Mouse (Mus musculus) adrenal gland, adult 2 months (tissue): ENCODE data around the gene Lrrc8d. TPM values are rescaled to one million over a fixed set of nuclear protein-coding genes. Genes with fewer than 3 reads are reported as not detected.
"Not testable (repeated sequence)": the region's sequence is repeated elsewhere in the genome, so short reads cannot be mapped to it uniquely, and the experiment has no call there.

ENCODE experiments used
- DNase-seq: peaks from one replicate; pipeline ENCODE4 v3.0.0; 2021
- polyA plus RNA-seq: library from polyadenylated mRNA; depleted of rRNA; stranded (reverse); fragments of >200 nt; gene quantifications from 2 replicates; pipeline ENCODE4 v1.2.3, GENCODE M21; 2012
- total RNA-seq, 2 experiments: library from RNA; stranded (reverse); gene quantifications; 2 replicates each; pipeline ENCODE4 v1.2.3; 2021

Lrrc8d gene
- total and polyA plus RNA-seq, 3 experiments, result 31.8 to 127 (median 105) TPM

DNA sequence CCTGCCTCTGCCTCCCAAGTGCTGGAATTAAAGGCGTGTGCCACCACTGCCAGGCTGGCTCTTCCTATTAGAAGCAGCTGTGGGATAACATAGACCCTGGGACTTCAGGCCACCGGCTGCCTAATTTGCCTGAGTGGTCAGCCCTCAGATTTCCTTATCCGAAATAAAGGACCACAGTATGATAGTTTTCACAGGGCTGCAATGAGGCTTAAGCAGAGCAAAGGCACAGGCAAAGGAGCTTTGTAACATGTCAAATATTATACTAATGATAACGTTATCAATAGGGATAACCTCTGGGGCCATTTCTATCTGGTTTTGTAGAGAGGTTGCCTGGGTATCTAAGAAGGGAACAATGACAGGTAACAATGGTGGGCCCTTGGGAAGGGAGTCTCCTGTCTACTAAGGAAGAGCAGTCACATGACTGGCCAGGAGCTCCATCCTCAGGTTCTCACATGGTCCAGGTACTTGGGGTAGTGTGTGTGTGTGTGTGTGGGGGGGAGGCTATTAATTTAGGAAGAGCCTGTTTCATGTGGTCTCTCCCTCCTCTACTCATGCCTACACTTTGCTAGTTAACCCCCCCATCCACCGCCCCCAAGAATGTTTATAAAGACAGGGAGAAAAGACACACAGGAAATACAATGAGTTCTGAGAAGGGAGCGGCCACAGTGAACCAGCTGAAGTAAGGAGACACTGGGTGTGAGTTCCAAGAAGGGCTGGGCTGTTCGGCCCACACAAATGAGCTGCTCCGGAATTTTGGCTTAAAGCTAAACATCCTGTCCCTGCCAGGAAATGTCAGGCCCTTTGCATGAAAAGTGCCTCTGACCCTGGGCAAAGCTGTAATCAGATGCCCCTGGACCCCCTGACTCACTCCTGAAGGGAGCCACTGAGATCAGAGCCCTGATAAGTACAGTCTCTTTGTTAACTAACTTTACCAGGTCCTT, 159.3 kb downstream of the Lrrc8d start:
- DNase-seq, result peak; percentile 73

DNA sequence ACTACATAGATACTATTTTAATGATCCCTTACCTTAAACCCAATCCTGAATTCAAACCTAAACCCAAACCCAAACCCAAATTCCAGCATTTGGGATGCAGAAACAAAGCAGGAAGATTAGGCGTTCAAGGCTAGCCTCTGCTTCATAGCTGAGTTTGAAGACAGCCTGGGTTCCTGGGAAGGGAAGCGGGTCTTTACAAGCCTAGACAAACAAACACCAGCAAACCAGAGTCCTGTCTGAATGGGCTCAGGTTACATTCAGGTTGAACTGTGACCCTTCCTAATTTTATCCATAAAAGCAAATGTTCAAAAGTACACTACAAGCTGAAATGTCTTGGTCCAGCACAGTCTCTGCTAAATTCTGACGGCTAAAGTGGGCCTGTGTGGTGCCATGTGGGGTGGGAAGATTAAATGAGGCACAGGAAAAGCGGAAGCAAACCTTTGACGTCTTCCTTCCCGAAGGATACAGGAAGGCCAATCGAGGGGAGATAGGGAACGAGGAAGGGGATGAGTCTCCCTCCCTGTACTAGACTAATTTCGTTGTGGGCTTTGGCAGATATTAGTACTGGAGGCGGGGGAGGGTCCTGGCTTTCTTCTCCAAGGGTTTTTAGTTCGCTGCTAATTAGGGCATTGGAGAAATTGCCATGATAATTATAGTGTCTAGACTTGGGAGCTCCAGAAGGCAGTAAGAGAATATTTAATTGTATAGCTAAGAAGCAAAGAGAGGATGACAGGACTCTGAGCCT, 160.1 kb downstream of the Lrrc8d start:
- DNase-seq, result no peak

DNA sequence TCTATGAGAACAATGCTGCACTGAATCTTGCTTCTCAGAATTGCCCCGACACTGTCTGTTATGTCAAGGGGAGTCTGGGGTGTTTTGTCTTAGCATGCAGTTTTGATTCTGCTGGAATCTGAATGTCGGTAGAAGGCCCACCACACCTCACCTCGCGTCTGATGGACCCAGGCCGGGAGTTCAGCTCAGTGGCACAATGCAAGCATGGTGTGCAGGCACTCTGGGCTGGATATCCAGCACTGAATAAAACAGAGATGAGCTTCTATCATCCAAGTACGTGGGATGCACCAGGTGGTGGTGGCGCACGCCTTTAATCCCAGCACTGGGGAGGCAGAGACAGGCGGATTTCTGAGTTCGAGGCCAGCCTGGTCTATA, 160.7 kb downstream of the Lrrc8d start:
- no peak for DNase-seq

DNA sequence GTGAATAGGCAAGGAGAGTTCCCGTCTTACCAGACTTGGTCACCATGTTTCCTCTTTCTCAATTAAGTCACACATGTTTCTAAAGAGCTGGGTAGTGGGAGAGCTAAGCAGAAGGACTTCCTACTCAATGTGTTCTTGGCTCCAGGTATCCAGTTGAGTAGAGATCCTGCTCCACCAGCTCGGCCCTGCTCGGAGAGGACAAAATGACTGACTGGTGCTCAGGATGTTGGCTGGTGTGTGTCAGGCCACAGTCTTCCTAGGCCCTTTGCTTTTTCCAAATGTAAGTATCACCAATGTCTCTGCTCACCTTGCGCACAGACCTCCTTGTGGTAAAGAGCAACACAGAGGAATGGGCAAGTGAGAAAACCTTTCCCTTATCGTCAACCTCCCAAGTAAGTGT, 161.8 kb downstream of the Lrrc8d start:
- DNase-seq, result no peak

DNA sequence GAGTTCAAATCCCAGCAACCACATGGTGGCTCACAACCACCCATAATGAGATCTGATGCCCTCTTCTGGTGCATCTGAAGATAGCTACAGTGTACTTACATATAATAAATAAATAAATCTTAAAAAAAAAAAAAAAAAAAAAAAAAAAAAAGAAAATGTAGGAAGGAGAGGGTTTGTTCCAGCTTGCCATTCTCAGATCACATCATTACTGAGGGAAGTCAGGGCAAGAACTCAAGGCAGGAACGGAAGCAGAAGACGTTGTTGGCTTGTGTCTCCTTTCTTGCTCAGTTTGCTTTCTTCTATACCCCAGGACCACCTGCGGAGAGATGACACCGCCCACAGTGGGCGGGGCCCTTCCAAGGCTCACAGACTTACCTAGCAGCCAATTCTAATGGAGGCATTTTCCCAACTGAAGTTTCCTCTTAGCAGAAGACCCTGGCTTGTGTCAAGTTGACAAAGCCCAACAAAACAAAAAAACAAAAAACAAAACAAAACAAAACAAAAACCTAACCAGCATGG, 165.4 kb downstream of the Lrrc8d start:
- not testable (repeated sequence) for DNase-seq

DNA sequence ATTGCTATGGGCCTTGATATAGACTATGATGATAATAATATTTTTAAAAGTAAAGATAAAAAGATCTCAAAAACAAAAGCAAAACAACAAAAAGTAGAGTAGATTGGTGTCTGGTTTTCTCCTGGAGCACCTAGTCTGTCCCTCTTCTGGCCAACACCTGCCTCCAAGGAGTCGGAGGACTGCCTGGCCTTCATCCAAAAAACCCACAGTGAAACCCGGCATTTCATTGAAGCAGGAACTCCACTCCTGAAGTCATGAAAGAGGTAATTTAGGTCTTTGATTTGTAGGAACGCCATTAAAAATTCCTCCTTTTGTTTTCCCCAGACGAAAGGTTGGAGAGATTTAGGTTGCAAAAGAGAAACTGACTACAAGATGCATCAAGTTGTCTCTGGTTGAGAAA, 167.7 kb downstream of the Lrrc8d start:
- DNase-seq, result no peak

DNA sequence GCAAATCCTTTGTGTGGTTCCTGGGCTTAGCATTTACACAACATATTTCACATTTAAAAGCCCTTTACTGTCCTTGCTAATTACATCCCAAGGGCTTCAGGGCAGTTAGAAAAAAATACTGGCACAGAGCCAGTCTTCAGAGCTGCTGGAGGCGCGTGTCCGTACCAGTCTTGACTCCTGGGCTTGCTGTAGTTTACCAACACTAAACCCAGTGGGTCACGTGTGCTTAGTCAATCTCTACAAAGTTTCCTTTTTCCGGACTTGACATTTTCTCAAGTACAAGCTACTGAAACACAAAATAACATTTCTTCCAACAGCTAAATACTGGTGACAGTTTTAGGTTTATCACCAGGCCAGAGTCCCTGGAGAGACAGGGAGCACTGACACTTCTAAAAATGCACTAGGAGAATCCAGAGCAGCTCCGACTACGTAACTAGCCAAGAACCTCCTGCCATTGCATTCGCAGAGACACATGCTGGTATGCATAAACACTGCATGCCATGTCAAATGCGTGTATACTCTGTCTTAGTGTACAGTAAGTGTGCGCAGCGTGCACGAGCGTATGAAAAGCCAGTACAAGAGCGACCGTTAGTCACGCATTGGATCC, 168.2 kb downstream of the Lrrc8d start:
- DNase-seq, result peak; percentile 61

DNA sequence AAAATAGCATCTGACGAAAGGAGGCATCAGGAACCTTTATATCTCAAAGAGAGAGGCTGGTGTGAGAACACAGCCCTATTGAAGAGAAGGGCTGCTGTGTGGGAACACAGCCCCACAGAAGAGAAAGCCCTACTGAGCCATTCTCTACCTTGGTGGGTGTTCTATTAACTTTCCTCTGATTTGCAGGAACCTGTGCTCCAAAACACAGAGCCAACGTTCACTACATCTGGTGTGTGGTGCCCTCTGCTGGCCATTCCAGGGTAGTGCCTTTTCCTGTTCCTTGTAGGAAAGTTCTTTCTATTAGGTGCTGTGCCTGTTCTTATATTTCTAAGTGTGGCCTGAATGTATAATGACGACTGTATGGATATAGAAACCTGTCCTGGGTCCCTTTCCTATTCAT, 168.8 kb downstream of the Lrrc8d start:
- DNase-seq, result peak; percentile 79

DNA sequence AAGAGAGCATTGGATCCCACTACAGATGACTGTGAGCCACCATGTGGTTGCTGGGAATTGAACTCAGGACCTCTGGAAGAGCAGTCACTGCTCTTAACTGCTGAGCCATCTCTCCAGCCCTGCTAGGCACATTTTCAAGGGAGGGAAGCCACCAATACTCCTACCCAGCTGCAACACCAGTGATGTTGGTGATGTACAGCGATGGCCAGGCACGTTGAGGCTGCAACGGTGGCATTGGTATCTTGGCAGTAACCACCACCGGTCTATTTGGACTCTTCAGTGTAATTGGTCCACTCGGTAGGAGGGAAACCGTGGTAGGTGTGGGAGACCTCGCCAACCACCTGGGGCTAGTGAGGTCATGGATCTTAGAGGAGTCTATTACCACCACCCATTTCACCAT, 170.0 kb downstream of the Lrrc8d start:
- DNase-seq, result no peak

DNA sequence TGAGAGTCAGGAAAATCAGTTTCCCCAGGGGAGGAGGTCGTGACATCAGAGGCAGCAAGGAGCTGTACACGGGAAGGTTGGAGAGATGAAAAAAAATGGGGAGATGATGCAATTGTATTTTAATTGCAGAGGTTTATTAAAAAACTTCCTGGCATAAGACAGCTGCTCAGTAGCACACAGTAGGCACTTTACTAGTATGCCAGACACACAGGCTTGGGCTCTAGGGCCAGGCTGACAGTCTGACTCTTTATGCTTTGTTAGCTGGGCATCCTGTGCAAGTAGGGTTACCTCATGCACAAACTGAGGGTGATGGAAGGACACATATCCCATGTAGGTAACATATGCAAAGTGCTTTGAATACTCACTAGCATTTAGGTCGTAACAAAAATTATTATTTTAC, 171.4 kb downstream of the Lrrc8d start:
- DNase-seq, result no peak

DNA sequence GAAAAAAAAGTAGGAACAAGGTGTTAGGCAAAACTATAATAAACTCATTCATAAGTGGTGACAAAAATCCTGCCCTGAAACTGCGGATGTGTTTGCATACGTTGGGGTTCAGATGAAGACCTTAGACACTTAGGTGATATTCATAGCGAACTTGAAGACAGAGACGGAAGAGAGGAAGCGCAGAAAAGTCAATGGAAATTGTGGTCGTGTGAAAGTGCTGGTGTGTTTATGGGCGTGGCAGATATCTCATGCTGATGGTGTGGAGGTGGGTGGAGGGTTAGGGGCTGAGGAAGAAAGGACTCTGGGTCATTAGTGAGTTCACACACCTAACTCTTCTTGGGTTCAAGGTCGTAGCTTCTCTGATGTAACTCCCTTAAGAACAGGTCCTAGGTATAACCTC, 172.4 kb downstream of the Lrrc8d start:
- DNase-seq, result no peak

DNA sequence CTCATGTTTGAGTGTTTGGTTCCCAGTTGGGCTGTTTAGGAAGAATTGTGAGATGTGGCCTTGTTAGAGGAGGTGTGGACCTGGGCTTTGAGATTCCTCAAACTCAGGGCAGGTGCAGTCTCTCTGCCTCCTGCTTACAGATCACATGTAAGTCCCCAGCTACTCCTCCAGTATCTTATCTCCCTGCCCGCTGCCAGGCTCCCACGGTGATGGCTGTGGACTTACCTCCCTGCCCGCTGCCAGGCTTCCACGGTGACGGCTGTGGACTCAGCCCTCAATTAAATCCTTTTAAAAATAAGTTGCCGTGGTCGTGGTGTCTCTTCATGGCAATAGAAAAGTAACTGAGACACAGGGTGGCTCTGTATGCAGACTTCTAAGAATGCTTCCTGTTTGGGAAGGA, 173.1 kb downstream of the Lrrc8d start:
- no peak for DNase-seq

DNA sequence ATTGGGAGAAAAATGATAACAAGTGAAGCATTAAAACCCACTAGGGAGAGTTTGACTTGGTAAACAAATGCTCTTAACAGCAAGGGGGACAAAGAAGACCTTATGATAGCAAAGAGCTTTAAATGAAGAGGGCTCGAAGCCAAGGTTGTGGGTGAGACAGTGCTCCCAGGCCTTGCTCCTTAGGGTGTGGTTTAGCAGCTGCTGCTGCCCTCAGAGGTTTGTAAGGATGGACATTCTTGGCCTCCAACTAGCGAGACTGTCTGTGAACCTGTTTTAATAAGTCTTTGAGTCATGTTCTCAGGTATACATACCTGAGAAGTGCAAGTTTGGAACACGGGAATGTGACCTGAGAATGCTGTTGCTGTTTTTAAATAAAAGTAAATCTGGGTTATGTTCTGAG, 174.0 kb downstream of the Lrrc8d start:
- DNase-seq, result no peak

DNA sequence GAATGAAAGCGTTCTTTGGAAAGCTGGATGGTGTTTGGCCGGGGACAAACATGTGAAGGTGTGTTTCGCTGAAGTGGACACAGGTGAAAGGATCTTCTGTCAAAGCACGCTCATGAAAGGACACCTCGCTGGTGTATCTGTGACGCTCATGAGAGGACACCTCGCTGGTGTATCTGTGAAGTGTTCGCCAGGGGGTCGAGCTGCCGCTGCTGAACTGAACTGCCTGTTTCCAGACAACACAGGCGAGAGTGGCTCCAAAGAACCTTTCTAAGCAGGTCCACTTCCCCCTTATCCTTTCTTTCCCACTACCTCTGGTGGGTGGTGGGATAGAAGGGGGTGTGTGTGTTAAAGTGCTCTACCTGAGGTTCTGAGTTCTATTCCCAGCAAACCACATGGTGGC, 174.7 kb downstream of the Lrrc8d start:
- no peak for DNase-seq

DNA sequence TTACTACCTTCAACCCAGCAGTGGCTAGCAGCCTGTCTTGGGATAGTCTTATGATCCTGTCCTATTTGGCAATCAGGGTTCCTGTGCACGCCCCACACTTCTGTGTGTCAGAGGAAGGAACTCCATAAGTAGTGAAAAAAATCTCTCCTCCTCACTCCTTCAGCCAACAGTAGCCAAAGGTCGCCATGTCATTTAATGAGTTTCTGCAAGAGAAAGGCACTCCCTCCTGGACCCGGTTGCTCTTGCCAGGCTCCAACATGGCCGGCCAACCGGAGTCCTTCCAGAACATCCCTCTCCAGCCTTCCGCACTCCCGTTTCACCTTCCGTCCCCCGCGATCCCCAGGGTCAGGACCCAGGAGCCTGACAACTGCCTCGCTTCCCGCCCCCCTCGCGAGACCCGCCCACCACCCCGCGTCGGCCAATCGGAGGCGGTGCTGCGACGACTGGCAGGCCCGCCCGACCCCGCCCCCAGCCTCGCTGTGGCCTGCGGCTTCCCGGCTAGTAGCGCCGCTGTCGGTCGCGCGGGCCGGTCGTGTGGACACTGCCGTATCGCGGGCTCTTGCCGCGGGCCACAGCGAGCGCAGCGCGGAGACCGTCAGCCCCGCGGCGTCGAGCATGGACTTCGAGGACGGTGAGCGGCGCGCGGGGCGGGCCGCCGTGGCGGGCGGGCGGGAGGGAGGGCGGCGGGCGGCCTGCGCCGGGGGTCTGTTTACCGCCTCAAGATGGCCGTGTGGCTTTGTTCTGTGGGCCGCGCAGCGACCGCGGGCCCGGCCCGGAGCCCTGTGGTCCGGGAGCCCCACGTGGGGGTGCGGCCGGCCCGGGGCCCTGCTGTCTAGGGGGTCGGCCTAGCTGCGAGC, 176.5 kb downstream of the Lrrc8d start, which contains the start of gene Zfp326:
Gene Zfp326, plus strand, starts transcription at position 498 of the 857 bp plus-strand sequence.
- peak; percentile 96 for DNase-seq

DNA sequence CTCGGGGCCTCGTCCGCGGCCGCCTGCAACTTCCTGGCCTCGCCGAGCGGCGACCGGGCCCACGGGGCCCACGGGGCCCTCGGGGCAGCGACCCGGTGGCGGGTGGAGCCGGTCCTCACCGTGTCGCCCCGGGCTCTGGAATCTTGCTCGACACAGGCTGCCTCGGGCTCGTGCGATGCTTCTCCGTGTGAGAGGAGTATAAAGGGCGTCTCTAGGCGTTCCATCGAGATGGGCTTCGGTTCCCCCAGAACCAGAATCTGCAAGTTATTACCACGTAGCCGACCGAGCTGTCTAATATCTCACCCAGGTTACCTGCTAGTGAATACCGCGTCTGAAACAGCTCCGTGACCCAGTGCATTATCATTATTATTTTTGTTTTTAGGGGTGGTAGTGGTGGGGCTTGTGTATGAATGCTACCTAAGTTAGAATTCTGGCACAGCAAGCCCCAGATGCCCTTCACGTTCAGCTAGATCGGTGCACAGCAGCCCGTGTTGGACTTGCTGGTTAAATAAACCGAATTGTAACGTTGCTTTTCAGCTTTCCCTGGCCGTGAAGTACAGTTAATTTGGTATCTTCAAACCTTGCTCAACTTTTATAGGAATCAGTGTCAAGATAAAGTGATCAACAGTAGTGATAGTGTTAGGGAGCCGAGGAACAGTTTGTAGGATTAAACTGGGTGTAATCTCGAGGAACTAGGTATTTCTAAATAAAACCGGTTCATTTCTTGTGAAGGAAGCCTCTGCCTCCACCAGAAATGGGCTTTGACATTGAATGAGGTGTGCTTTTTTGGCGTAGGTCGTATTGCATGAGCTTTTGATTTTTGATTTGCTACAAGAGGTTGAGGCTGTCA, 177.4 kb downstream of the Lrrc8d start:
- no peak for DNase-seq
